Mouse (Mus musculus): ENCODE results near the gene Olfr136. TPM values are rescaled to one million over a fixed set of nuclear protein-coding genes. Genes with fewer than 3 reads are reported as not detected.

Olfr136 gene
- total RNA-seq (2014; fragmentation: Nextera tagmentation) = not detected in 2 replicates
- total RNA-seq (2017) = not detected in 2 replicates

DNA sequence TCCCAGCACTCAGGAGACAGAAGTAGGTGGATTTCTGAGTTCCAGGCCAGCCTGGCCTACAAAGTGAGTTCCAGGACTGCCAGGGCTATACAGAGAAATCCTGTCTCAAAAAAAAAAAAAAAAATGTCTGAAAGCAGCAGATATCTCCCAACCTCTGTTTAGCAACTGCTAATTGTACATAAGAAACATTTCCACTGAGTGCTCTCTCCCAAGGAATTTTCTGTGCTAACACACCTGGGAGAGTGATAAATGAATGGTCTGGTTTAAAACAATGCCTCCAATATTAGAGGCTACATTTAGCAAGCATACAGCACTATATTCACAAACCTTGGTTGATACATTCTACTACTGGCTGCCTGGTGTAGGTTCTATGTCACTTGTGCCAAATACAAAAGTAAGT, at the start of gene Olfr136:
Olfr136 (plus strand) TSS at position 301 of the 400 bp plus-strand sequence.
- no peak for ATAC-seq (replicated peaks; ENCODE audit: low FRiP score, low TSS enrichment, poor library complexity, severe bottlenecking)

DNA sequence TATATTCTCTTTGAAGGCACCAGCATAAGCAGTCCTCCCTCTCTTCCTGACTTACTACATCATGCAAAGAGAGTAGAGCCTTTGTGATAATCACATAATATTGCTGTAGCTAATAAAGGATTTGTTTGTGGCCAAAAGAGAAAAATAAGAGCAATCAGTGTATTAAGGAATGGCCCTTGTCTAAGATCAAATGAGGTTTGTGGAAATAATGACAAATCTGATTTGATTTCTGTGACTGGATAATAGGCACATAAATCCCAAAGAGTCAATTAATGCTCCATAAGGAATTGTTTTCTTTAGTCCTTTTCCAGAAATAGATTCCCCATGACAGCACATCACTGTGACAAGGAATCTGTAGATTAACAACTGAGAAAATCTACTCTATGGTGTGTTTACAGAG, 22.2 kb upstream of the Olfr136 start, which contains the start of gene Olfr137:
Olfr137 (minus strand) TSS at position 101 of the 400 bp plus-strand sequence.
- ATAC-seq (replicated peaks; ENCODE audit: low FRiP score, low TSS enrichment, poor library complexity, severe bottlenecking) = no peak

Other genes starting within 250 kb of the Olfr136 start
- not detected in 2 replicates for gene Olfr131, start 241.1 kb upstream of the Olfr136 start, total RNA-seq (2014; fragmentation: Nextera tagmentation)
- not detected in 2 replicates for gene Olfr131, start 241.1 kb upstream of the Olfr136 start, total RNA-seq (2017)
- gene Olfr132, start 195.3 kb upstream of the Olfr136 start, total RNA-seq (2014; fragmentation: Nextera tagmentation) = not detected in 2 replicates
- not detected in 2 replicates for gene Olfr132, start 195.3 kb upstream of the Olfr136 start, total RNA-seq (2017)
- gene Olfr133, start 184.6 kb upstream of the Olfr136 start, total RNA-seq (2014; fragmentation: Nextera tagmentation) = not detected in 2 replicates
- gene Olfr133, start 184.6 kb upstream of the Olfr136 start, total RNA-seq (2017) = not detected in 2 replicates
- gene Olfr134, start 158.4 kb upstream of the Olfr136 start, total RNA-seq (2014; fragmentation: Nextera tagmentation) = not detected in 2 replicates
- gene Olfr134, start 158.4 kb upstream of the Olfr136 start, total RNA-seq (2017) = not detected in 2 replicates
- not detected in 2 replicates for gene Olfr135, start 125.5 kb upstream of the Olfr136 start, total RNA-seq (2014; fragmentation: Nextera tagmentation)
- gene Olfr135, start 125.5 kb upstream of the Olfr136 start, total RNA-seq (2017) = not detected in 2 replicates
- not detected in 2 replicates for gene Olfr138, start 68.8 kb upstream of the Olfr136 start, total RNA-seq (2014; fragmentation: Nextera tagmentation)
- gene Olfr138, start 68.8 kb upstream of the Olfr136 start, total RNA-seq (2017) = not detected in 2 replicates
- gene Olfr137, start 22.3 kb upstream of the Olfr136 start, total RNA-seq (2014; fragmentation: Nextera tagmentation) = not detected in 2 replicates
- gene Olfr137, start 22.3 kb upstream of the Olfr136 start, total RNA-seq (2017) = not detected in 2 replicates
- gene Esp36, start 90.4 kb downstream of the Olfr136 start, total RNA-seq (2014; fragmentation: Nextera tagmentation) = not detected in 2 replicates
- gene Esp36, start 90.4 kb downstream of the Olfr136 start, total RNA-seq (2017) = not detected in 2 replicates
- not detected in 2 replicates for gene Esp34, start 224.4 kb downstream of the Olfr136 start, total RNA-seq (2014; fragmentation: Nextera tagmentation)
- not detected in 2 replicates for gene Esp34, start 224.4 kb downstream of the Olfr136 start, total RNA-seq (2017)

Data from megakaryocyte-erythroid progenitor cell, adult 5-6 weeks (primary cell).